Mouse (Mus musculus) adrenal gland, postnatal 25 days (tissue): ENCODE measurements around the gene Gpt2. TPM values are rescaled to one million over a fixed set of nuclear protein-coding genes. Genes with fewer than 3 reads are reported as not detected.

Experiments
- DNase-seq: peaks from one replicate; pipeline ENCODE4 v3.0.0; 2021; ENCODE audit warnings: mixed read lengths
- total RNA-seq: library from RNA; stranded (reverse); gene quantifications from 2 replicates; pipeline ENCODE4 v1.2.3, GENCODE M21; 2021

The Gpt2 gene
- total RNA-seq, 1 experiment from 2014 or later, result 253 TPM

GRCm38 (mm10) chr8:85528959-85529358 is 36.6 kb downstream of the Gpt2 start:
- no peak for DNase-seq

- no peak for DNase-seq
These were observed 38.3 kb downstream of the Gpt2 start for GRCm38 (mm10) chr8:85530717-85531116.

DNA sequence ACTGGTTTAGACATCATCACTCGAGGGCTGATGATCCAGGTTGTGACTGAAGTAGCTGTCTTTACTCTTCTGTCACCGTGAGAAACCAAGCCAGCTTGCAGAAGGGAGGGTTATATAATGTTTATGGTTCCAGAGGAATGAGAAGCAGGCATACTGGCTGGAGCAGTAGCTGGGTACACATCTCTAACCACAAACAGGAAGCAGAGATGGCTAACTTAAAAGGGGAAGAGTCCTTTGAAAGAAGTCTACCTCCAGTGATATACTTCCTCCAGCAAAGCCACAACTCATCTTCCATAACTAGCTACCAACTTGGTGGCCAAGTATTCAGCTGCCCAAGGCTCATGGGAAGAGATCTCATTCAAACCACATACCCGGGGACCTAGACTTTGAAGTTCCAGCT is 39.1 kb downstream of the Gpt2 start:
- no peak for DNase-seq

GRCm38 (mm10) chr8:85532843-85533242 is 40.5 kb downstream of the Gpt2 start:
- no peak for DNase-seq

GRCm38 (mm10) chr8:85533434-85533833 is 41.1 kb downstream of the Gpt2 start:
- no peak for DNase-seq

- no peak for DNase-seq
These were observed 41.8 kb downstream of the Gpt2 start for GRCm38 (mm10) chr8:85534163-85534562.

DNA sequence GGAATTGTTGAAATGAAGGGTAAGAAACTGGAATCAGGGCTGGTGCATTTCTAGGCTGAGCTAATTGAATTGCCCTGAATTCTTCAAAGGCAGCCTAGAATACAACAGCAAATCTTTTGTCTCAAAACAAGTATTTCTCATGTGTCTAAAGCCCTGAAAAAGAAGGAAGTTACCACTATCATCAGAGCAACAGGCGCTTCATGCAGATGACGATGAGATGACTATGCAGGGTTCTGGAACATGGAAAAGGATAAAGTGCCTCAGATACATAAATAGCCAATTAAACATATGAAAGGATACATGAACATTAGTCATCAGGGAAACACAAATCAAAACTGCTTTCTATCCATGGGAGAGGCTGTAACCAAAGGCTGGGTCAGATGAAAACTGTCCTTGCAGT is 44.0 kb downstream of the Gpt2 start:
- DNase-seq, result no peak

DNA sequence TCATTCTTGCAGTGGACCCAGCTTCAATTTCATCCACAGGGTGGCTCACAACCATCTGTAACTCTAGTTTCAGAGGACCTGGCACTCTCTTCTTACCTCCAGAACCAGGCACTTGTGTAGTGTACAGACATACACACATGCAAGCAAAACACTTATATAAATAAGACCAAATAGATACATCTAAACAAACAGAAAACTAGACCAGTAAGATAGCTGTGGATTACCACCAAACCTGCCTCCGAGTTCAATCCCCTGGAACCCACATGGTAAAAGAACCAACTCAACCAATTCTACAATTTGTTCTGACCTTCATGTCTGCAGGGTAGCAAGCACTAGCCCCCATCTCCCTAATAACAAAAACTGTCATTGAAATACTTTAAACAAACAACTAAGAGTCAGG is 59.6 kb downstream of the Gpt2 start:
- no peak for DNase-seq

- DNase-seq, result no peak
These were observed 62.2 kb downstream of the Gpt2 start for GRCm38 (mm10) chr8:85554391-85555180.

DNA sequence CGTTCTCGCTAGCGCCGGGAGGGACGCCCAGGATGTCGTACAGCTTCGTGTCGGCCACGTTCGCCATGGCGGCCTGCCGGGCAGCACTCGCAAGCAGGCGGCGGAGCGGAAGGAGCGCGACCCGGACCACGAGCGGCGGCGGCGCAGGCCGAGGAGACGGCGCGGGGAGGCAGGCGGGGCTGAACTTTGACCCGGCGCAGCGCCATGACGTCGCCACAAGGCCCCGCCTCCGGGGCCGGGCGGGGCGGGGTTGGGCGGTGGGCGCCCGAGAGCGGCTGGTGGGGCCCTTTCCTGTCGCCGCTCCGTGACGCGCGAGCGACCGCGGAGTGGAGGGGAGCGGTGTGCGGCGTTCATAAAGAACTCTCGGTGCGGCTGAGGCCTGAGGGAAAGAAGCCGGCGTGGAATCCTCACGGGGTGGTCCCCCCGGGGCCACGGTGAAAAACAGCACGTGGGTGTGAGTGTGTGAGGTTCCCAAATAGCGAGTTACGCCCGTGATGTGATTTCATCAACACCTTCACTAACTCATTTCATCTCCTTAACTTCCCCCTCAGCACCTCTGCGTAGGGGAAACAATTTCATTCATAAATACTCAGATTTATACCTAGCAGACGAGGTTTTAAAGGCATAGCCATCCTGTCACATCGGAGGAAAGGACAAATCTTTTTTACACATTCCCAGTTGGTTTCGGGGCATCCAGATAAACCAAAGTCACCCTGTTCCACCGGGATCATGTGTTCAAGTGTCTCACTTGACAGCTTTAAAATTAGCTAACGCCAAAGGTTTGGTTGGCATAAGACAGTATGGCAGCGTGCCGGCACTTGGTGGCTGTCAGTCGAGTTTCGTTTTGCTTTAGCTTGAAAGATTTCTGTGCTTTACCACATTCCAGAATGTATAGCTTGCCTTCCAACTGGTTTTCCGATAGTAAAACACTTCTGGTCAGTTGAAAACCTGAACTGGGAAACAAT is 63.1 kb downstream of the Gpt2 start, which contains the start of gene Dnaja2:
TSS of gene Dnaja2 (minus strand) at position 164 of the 965 bp plus-strand sequence.
- peak; percentile 92 for DNase-seq

GRCm38 (mm10) chr8:85556986-85557600 is 64.7 kb downstream of the Gpt2 start:
- DNase-seq, result no peak

GRCm38 (mm10) chr8:85557601-85557986 is 65.2 kb downstream of the Gpt2 start:
- DNase-seq, result no peak

DNA sequence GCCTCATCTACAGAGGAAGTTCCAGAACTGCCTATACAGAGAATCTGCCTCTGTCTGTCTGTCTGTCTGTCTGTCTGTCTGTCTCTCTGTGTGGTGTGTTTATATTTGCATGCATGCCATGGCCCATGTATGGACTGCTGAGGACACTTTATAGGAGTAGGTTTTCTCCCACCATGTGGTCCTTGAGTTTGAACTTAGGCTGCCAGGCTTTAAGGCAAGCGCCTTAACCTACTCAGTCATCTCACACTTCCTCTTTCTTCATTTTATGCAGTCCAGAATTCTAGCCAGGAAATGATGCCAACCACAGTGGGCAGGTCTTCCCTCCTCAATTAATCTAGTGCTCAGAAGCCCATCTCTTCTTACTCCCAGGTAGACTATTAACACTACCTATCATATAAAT is 66.8 kb downstream of the Gpt2 start:
- DNase-seq, result no peak

- DNase-seq, result no peak
These were observed 67.6 kb downstream of the Gpt2 start for GRCm38 (mm10) chr8:85559966-85560365.

DNA sequence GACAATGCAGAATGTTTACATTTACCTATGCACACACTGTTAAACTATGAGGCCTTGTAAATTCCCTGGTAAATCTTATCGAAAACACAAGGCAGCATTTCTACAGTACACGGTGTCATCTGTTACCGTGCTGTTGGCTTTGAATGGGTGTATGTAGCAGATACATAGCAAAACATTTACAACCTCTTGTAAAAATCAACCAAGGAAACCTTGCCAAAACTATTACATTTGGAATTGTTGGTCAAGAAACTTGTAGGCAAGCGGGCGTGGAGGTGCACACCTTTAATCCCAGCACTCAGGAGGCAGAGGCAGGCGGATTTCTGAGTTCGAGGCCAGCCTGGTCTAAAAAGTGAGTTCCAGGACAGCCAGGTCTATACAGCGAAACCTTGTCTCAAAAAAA is 71.0 kb downstream of the Gpt2 start:
- no peak for DNase-seq

DNA sequence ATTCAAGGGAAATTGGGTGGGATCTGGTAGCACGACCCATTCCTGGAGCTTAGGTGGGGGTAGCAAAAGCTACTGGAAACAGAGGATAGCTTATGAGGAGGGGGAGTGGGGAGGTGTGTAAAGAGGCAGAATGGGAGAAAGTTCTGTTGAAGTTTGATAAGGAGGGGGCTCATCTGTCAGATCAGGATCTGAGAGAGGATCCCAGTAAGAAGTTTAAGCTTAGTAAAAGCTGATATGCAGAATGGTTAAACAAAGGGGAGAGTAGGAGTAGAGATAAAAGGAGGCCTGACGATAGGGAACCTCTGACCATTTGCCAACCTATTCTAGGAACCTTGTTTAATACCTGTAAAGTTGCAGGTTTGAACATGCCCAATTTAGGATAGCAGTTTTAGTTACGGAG is 72.8 kb downstream of the Gpt2 start:
- DNase-seq, result no peak

GRCm38 (mm10) chr8:85567801-85568200 is 75.4 kb downstream of the Gpt2 start:
- no peak for DNase-seq

DNA sequence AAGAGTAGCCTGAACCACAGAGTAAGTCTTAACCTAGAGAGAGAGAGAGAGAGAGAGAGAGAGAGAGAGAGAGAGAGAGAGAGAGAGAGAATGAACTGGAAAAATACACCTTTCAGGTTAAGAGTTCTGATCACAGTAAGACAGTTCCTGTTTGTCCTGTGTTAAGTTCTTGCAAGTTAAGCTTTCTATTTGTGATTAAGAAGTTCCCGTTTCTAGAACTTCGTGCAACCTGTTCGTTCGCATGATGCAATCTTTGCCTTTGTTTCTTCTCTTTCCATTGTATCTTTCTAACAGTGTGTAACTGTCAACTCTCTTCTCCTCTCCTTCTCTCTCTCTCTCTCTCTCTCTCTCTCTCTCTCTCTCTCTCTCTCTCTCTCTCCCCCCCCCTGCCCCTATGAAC is 78.1 kb downstream of the Gpt2 start:
- no peak for DNase-seq

DNA sequence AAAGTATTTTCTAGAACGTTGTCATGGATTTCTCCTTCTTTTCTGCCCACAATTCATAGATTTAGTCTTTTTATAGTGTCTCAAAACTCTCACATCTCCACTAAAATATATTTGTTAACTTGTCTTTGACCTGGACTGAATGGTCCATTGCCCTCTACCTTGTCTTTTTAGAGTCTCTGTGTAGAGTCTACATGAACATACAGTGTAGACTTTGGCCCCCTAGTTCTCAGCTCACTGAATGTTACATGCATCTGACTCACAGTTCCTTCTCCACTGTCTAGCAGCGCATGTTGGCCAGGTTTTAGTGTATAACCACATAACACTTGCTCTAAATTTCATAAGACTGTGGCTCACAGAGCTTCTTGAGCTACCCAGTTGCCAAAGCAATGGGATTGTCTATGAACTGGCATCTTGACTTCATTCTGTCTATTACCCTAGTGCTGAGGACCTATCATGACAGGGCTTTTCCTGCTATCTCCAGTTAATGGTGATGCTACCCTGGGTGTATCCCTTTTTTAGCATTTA is 81.7 kb downstream of the Gpt2 start:
- DNase-seq, result no peak
